Mouse (Mus musculus): ENCODE measurements around the gene Lrrc42.

DNA sequence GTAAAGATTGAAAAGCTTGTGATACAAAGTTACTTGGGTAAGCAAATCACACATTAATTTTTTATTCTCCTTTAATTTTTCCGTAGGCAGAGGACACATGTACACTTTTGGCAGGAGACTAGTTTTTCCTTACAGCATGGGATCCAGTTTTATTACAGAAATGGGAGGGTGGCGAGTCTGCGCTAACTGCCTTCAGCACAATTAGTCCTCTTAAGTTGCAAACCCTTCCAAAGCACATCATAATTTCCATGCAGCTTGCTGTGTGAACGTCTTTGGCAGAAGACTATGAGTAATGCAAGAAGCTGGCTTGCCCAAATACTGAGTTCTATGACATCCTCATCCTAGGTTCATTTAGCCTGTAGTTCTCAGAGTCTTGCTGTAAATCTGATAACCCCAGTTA is 20.4 kb upstream of the Lrrc42 start:
- TF ChIP-seq CTCF (IDR thresholded peaks at IDR 0.05; ENCODE audit: low read depth, low read length) (no peak), POLR2A (IDR thresholded peaks at IDR 0.05; ENCODE audit: borderline replicate concordance, low read depth, low read length) (no peak)

Measured in bone marrow macrophage, adult 2 months (primary cell).